Mouse (Mus musculus): ENCODE data around the gene Pltp. TPM values are rescaled to one million over a fixed set of nuclear protein-coding genes. Genes with fewer than 3 reads are reported as not detected.

The Pltp gene
- total and polyA plus RNA-seq, 3 experiments: 5.2 to 17.1 TPM; not detected in 1

- H3K9me3 ChIP-seq (replicated peaks; ENCODE audit: insufficient read depth, low read length): no peaks in the 10 kb centered on the region
- no peak overlapping the region for H3K9ac ChIP-seq (ENCODE audit: control insufficient read depth, low read depth, low read length, poor library complexity, severe bottlenecking)
- TF ChIP-seq ETS1 (IDR thresholded peaks at IDR 0.05; ENCODE audit: low read depth, low read length) (no peak), RCOR1 (IDR thresholded peaks at IDR 0.05; ENCODE audit: low read depth, low read length) (no peak), CTCF (IDR thresholded peaks at IDR 0.05 in 2 of 3, conservative IDR thresholded peaks at IDR 0.05 in 1 of 3; ENCODE audit: control insufficient read depth in 1 of 3, insufficient read depth in 1 of 3, low read depth in 2 of 3, low read length in 3 of 3, poor library complexity in 1 of 3, severe bottlenecking in 1 of 3) (no peak), TCF12 (IDR thresholded peaks at IDR 0.05; ENCODE audit: low read depth, low read length) (no peak), MYB (IDR thresholded peaks at IDR 0.05; ENCODE audit: low read depth, low read length) (no peak), MYC (IDR thresholded peaks at IDR 0.05; ENCODE audit: low read depth, low read length) (no peak), MEF2A (IDR thresholded peaks at IDR 0.05; ENCODE audit: extremely low read depth, insufficient replicate concordance, low read depth, low read length, poor library complexity, severe bottlenecking) (no peak), SMC3 (IDR thresholded peaks at IDR 0.05; ENCODE audit: low read depth, low read length) (no peak), ELF1 (IDR thresholded peaks at IDR 0.05; ENCODE audit: low read depth, low read length) (no peak), POLR2AphosphoS2 (IDR thresholded peaks at IDR 0.05; ENCODE audit: low read length) (no peak), BHLHE40 (IDR thresholded peaks at IDR 0.05; ENCODE audit: borderline replicate concordance, low read depth, low read length) (no peak)
- no peaks in the 10 kb centered on the region for H3K4me1 ChIP-seq (ENCODE audit: control insufficient read depth in 1 of 2, insufficient read depth in 2 of 2, low read length in 2 of 2)
- H3K27me3 ChIP-seq (ENCODE audit: control insufficient read depth in 1 of 2, insufficient read depth in 2 of 2, low read length in 2 of 2): no peaks in the 10 kb centered on the region
- no peak for DNase-seq (ENCODE audit: low read depth, low spot score)
- no peaks in the 10 kb centered on the region for H3K79me2 ChIP-seq (ENCODE audit: control insufficient read depth, insufficient read depth, low read length, poor library complexity)
- H3K36me3 ChIP-seq (ENCODE audit: control insufficient read depth in 1 of 2, insufficient read depth in 2 of 2, low read length in 2 of 2): peaks cover 0 to 14% of the 10 kb centered on the region in 2 experiments; a peak in 2 of 4 replicates
- H3K4me3 ChIP-seq (ENCODE audit: control insufficient read depth in 1 of 2, insufficient read depth in 1 of 2, low read depth in 2 of 2, low read length in 2 of 2): no peak overlapping the region
- no peak overlapping the region for H3K27ac ChIP-seq (ENCODE audit: control insufficient read depth, low read depth, low read length)
Observed at GRCm38 (mm10) chr2:164903496-164903895, 46.0 kb upstream of the Pltp start.

DNA sequence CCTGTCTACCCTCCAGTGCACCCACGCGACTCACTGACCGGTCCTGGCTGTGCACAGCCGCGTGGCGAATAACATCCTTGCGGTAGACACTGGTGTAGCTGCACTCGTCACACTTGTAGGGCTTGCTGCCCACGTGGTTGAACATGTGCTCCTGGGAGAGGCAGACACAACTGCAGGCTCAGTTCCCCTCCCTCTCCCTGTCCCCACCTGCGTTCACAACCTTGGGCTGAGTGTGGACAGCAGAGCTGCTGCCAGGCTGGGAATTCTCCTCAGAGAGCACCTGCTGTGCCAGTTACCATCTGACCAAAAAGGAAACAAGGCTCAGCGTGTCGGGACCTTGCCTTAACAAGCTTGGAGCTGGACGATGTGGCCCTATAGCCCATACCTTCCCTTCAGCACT, 43.9 kb upstream of the Pltp start:
- Histone ChIP-seq H3K36me3 (ENCODE audit: control insufficient read depth in 1 of 2, insufficient read depth in 2 of 2, low read length in 2 of 2) (peaks cover 0 to 11% of the 10 kb centered on the region in 2 experiments; a peak in 2 of 4 replicates), H3K9me3 (replicated peaks; ENCODE audit: insufficient read depth, low read length) (no peaks in the 10 kb centered on the region), H3K4me3 (ENCODE audit: control insufficient read depth in 1 of 2, insufficient read depth in 1 of 2, low read depth in 2 of 2, low read length in 2 of 2) (no peak overlapping the region), H3K27me3 (ENCODE audit: control insufficient read depth in 1 of 2, insufficient read depth in 2 of 2, low read length in 2 of 2) (no peaks in the 10 kb centered on the region), H3K4me1 (ENCODE audit: control insufficient read depth in 1 of 2, insufficient read depth in 2 of 2, low read length in 2 of 2) (no peaks in the 10 kb centered on the region), H3K9ac (ENCODE audit: control insufficient read depth, low read depth, low read length, poor library complexity, severe bottlenecking) (no peak overlapping the region), H3K79me2 (ENCODE audit: control insufficient read depth, insufficient read depth, low read length, poor library complexity) (no peaks in the 10 kb centered on the region), H3K27ac (ENCODE audit: control insufficient read depth, low read depth, low read length) (no peak overlapping the region)
- TF ChIP-seq UBTF (IDR thresholded peaks at IDR 0.05; ENCODE audit: borderline replicate concordance, insufficient read depth, low read depth, low read length) (no peak), CHD2 (IDR thresholded peaks at IDR 0.05; ENCODE audit: low read length) (no peak), ZKSCAN1 (IDR thresholded peaks at IDR 0.05; ENCODE audit: low read depth, low read length) (no peak), JUND (IDR thresholded peaks at IDR 0.05; ENCODE audit: low read depth, low read length) (no peak), ZC3H11A (IDR thresholded peaks at IDR 0.05; ENCODE audit: low read depth, low read length) (no peak), MAX (IDR thresholded peaks at IDR 0.05; ENCODE audit: low read length) (no peak), RAD21 (IDR thresholded peaks at IDR 0.05; ENCODE audit: low read depth, low read length) (no peak), ELF1 (IDR thresholded peaks at IDR 0.05; ENCODE audit: low read depth, low read length) (no peak), USF1 (IDR thresholded peaks at IDR 0.05; ENCODE audit: low read depth, low read length) (no peak), ZNF384 (IDR thresholded peaks at IDR 0.05; ENCODE audit: low read depth, low read length) (no peak), MYB (IDR thresholded peaks at IDR 0.05; ENCODE audit: low read depth, low read length) (no peak), BHLHE40 (IDR thresholded peaks at IDR 0.05; ENCODE audit: borderline replicate concordance, low read depth, low read length) (no peak), POLR2AphosphoS5 (IDR thresholded peaks at IDR 0.05; ENCODE audit: borderline replicate concordance, low read depth, low read length) (no peak), USF2 (IDR thresholded peaks at IDR 0.05; ENCODE audit: borderline replicate concordance in 1 of 2, insufficient read depth in 1 of 2, low read depth in 1 of 2, low read length in 2 of 2) (no peak), MAZ (IDR thresholded peaks at IDR 0.05; ENCODE audit: low read depth, low read length) (no peak), POLR2AphosphoS2 (IDR thresholded peaks at IDR 0.05; ENCODE audit: low read length) (no peak)
- no peak for DNase-seq (ENCODE audit: low read depth, low spot score)
